Mouse (Mus musculus): ENCODE results near the gene Siva1.

Gene Siva1

DNA sequence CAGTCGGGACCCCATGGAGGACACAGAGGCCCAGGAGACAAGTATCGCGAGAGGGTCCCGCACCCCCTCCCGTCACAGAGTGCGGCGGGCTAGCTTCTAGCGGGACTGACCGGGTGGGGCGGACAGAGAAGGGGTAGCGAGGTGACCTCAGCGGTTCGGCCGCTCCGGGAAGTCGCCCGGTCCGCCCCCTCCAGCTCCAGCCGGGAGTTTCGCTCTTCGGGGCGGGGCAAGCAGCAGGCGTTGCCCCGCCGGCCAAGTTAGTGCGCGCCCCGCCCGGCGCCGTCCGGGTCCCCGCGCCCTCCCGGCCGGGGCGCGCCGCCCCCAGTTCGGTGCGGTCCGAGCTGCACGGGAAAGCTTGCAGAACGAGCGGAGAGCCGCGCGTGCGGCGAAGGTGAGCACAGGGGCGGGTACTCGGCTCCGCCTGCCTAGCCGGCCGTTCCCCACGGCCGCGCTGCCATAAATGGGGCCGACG lies 34.1 kb downstream of the Siva1 start, which contains the start of gene Zbtb42:
Zbtb42 (plus strand) TSS at position 274 of the 472 bp plus-strand sequence.
- DNase-seq (ENCODE audit: low spot score in 2 of 2) = no peak

DNA sequence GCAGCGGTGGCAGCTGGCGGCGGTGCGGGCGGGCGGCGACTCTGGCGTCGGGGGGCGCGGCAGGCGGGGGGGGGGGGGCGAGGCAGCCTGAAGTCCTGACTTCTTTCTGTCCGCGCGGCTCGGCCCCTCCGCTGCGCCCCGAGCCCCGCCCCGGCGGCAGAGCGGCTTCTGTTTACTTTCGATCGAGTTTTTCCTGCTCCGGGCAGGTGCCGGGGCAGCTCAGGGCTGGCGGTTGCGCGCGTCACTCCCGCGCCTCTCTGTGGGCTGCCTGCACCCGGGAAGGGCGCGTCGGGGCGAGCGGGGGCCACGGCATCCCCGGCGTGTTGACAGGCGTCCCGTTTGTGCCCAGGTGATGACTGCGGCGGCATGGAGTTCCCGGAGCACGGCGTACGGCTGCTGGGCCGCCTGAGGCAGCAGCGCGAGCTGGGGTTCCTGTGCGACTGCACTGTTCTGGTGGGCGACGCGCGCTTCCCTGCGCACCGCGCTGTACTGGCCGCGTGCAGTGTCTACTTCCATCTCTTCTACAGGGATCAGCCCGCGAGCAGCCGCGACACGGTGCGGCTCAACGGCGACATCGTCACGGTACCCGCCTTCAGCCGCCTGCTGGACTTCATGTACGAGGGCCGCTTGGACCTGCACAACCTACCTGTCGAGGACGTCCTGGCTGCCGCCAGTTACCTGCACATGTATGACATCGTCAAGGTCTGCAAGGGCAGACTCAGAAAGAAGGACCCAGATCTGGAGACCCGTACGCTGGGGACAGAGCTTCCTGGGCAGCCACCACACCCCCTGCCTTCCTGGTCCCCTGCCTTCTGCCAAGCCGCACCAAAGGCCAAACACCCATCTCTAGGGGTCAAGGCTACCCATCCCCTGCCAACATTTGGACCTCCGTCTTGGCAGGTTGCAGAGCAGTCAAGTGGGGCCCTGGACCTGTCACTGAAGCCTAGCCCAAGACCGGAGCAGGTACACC lies 34.8 kb downstream of the Siva1 start:
- no peak for DNase-seq (ENCODE audit: low spot score in 2 of 2)

DNA sequence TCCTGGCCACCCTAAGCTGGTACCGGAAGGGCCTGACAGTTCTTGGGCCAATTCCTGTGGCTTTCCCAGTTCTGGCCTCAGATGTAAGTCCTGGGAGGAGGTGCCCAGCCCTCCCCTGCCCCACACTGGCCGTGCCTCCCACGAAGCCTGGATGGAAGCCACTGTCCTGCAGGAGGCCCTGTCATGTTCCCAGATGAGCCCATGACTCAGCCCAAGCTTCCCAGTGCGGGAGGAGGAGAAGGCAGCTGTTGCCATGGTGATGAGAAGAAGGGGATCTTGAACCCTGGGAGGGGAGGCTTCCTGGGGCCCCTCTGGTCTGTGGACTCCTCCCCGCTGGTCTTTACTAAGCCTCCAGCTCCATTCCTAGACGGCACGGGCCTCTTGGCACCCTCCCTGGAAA lies 38.9 kb downstream of the Siva1 start:
- peak in 1 of 2 experiments; percentile 43 for DNase-seq (ENCODE audit: low spot score in 2 of 2)

DNA sequence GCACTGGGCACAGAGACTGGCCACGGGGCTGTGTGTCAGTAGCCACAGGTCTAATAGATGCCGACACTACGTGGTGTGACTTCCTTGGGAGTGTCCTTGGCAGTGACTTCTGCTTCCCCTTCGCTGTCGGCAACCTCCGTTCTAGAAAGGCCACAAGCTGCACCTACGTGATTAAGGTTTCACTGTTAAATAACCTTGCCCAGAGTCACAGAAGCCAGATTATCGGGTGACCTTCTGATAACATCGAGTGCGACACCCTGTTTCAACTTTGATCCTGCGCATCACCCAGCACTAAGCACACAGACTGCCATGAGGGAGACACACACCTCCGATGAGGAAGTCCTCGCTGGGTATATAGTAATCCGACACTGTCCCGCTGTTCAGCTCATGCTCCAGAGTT lies 44.0 kb downstream of the Siva1 start:
- no peak for DNase-seq (ENCODE audit: low spot score in 2 of 2)

DNA sequence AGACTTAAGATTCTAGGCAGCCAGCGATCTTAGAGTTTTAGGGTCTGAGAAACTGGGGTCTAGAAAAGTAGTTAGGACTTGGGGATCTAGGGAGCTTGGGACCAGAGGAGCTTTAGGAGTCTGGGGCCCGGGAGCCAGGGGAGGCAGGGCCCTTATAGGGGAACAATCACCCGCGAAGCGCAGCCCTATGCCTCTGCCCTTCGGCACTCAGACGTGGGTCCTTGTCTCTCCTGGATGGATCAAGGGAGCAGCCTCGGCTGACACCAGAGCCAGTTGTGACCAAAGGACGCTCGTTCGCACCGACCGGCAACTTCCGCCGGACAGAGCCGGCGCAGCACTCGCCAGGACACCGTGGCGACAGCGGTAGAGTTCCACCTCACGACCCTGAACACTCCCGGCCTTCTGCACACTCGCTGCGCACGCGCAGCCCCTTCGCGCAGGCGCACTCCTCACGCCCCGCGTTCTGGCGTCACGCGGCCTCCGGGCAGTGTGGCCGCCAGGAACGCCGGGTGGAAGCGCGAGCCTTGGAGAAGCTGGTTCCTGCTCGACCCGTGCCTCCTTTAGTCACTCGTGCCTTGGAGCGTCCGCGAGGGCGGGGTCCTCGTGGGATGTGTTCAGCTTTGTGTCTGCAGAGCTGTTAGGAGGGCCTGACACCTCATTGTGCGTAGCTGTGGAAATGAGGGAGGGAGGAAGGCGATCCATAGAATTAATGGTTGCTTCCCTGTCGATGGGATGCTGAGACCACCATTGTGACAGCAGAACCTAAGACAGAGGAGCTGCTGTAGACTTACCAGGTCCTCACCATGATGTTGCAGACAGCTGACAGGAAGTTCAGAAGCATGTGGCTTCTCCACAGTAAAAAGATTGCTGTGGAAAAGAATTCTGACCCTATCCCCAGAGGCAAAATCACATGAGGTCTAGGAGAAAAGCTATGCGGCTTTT lies 49.0 kb downstream of the Siva1 start:
- peak; percentile 93 to 96 for DNase-seq (ENCODE audit: low spot score in 2 of 2)

DNA sequence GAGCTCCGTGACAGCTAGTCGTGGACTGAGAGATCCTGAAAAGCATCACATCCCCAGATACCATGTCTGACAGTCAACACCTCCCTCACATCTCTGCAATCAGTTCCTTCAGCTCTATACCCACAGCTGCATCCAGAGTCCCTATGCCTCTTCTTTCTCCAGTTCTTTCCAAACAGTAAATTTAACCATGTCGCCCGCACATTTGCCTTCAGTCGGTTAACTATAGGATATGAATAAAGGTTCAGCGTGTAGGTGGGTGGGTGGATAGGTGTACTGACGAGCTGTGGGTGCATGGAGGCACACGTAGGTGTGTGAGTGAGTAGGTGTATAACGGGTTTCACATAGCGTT lies 49.6 kb downstream of the Siva1 start:
- DNase-seq (ENCODE audit: low spot score in 2 of 2) = peak; percentile 38 to 44

DNA sequence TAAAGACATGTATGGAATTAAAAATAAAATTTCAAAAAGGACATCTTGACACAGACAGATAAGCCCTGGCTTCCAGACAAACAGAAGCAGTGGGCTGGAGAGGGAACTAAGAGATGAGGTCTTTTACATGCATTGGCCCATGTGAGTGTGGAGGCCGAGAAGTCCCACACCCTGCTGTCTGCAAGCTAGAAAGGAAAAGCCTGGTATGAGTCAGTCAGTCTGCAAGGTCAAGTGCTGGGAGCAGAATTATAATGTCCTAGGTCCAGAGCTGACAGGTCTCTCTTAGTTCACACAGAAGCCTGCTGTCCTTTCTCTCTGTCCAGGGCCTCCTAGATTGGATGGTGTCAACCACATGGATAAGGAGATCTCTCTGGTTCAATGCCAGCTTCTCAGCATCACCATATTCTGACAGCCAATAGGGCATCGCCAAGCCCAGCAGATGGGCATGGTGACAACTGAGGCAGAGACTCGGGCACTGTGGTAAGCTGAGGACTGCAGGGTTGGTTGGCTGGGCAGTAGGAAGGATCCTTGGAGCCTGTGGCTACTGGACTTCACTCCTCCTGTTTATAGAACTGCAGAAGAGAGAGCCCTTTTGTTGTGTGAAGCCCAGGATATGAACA lies 52.4 kb downstream of the Siva1 start:
- DNase-seq (ENCODE audit: low spot score in 2 of 2) = no peak
